Mouse (Mus musculus) spleen, postnatal 36 days (tissue): ENCODE measurements around the gene Tcam1.

Experiments used
- DNase-seq, 2 experiments: peaks; one replicate each; pipeline ENCODE4 v3.0.0; 2022; ENCODE audit warnings: low spot score in 2 of 2, mixed read lengths in 1 of 2

Tcam1 gene

DNA sequence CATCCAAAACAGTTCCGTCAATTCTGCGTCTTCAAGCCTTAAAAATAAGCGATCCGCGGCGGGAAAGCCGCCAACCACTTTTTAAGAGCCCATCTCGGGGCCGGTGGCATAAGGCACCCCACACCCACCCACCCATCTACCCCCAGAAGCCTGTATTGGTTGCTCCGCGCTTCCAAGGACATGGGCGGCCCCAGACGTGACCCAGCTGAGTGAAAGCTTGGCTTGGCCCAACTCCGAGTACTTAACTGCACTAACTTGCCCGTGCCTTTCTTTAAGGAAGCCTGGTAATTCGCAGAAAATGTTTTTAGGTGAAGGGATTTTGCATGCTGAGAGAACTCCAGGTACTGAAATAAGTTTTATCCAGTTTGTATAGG lies 3.2 kb upstream of the Tcam1 start:
- no peak for DNase-seq

GRCm38 (mm10) chr11:106273811-106274210 lies 2.7 kb upstream of the Tcam1 start:
- no peak for DNase-seq

DNA sequence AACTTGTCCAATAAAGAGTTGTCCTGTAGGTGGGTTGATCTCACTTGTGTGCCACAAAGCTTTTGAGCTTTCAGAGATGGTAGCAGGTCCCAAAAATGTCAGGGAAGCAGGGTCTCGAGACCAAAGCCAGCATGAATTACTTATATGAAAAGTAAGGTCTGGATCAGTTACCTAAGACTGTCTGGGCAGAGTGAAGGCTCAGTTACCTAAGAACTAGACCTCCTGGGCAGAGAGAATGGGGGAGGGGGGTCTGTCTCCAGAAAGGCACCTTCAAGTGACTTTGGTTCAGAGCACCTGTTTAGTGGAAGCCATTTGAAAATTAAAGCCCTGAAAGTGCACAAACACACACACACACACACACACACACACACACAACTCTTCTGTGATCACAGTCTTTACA lies 2.1 kb upstream of the Tcam1 start:
- no peak for DNase-seq

- DNase-seq = no peak
These were observed 1.5 kb upstream of the Tcam1 start for GRCm38 (mm10) chr11:106274971-106275411.

DNA sequence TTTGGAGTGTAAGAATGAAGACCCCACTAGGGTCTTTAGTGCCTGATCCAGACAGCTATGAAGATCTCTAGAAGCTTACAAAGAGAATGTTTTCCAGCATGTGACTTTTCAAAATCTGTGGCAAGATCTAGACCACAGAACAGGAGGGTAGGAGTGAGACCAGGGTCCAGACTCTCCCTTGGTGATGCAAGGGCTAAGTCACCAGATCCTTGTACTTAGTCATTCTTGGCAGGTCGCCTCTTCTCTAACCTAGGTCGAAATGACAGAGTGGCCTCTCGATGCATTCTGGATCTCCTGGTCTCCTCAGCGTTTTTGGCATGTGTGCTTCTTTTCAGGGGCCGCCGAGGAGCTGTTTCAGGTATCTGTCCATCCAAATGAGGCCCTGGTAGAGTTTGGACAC lies 6.0 kb downstream of the Tcam1 start:
- no peak for DNase-seq

- DNase-seq = no peak
These were observed 6.9 kb downstream of the Tcam1 start for GRCm38 (mm10) chr11:106283371-106283770.

GRCm38 (mm10) chr11:106284126-106284525 lies 7.7 kb downstream of the Tcam1 start:
- no peak for DNase-seq

GRCm38 (mm10) chr11:106286206-106286605 lies 9.7 kb downstream of the Tcam1 start:
- DNase-seq = no peak

DNA sequence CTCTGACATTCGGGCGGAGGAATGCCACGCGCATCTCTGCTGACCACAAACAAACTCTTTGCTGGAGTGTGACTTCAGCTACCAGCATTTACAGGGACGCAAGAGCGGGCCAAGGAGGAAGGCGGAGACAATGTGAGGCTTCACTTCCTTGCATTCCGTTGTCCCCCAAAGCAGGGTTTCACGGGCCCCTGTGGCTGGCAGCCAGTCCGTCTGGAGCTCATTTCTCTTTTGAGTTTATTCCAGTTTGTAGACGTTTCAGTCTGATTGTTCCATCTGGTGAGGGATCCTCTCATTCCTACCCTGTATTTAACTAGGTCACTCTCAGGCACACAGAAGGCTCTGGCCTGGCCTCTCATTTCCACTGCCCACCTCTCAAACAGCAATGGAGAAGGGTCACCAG lies 10.5 kb downstream of the Tcam1 start:
- no peak for DNase-seq

DNA sequence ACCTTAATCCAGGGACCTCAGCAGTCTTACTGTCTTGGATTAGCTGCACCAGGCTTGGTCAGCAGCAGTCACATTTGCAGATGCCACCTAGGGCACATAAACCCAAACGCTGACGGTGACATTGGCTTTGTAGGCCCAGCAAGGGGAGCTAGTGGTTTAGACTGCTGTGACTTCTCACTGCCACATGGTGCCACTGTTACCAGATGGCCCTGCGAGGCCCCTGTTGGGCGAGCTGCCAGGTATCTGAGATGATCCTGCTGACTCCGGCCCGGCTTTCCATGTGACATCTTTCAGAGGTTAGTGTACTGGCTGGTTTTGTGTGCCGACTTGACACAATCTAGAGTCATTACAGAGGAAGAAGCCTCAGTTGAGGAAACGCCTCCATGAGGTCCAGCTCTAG lies 12.9 kb downstream of the Tcam1 start:
- DNase-seq = peak in 1 of 2 experiments; percentile 52

DNA sequence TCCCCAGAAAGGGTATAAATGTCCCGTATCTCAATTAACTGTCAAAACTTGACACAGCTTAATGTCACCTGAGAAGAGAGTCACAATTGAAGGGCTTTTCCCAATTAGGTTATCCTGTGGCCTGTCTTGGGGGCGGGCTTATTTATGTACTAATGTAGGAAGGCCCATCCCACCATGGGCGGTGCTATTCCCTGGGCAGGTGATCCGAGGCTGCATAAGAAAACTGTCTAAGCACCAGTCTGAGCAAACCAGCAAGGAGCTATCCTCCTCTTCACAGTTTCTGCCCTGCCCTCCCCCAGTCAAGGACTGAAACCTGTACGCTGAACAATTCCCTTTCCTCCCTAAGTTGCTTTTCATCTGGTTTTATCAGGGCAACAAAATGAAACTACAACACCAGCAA lies 13.9 kb downstream of the Tcam1 start:
- no peak for DNase-seq

- no peak for DNase-seq
These were observed 15.4 kb downstream of the Tcam1 start for GRCm38 (mm10) chr11:106291861-106292260.

GRCm38 (mm10) chr11:106301765-106302164 lies 25.3 kb downstream of the Tcam1 start, which contains the start of gene Gh:
Gene Gh (minus strand): TSS chr11:106301865.
- no peak for DNase-seq

- DNase-seq = peak; percentile 63 to 68
These were observed 26.2 kb downstream of the Tcam1 start for GRCm38 (mm10) chr11:106302634-106303033.

- peak; percentile 83 to 88 for DNase-seq
These were observed 29.0 kb downstream of the Tcam1 start for GRCm38 (mm10) chr11:106305348-106306064.

DNA sequence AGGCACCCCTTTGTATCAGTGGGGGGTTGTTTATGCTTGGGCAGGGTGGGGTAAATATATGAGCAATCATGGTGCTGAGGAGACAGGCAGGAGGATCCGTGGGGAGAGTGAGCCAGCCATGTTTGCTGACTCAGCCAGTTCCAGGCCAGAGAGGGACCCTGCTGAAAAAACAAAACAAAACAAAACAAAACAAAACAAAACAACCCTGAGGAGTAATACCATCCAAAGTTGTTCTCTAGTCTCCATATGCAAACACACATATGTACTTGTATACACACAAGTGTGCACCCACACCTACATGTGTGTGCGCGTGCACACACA lies 29.6 kb downstream of the Tcam1 start:
- DNase-seq = no peak

GRCm38 (mm10) chr11:106306758-106307157 lies 30.3 kb downstream of the Tcam1 start:
- DNase-seq = no peak

- no peak for DNase-seq
These were observed 31.0 kb downstream of the Tcam1 start for GRCm38 (mm10) chr11:106307432-106307831.

- DNase-seq = peak; percentile 95
These were observed 31.7 kb downstream of the Tcam1 start for GRCm38 (mm10) chr11:106308162-106308561.

DNA sequence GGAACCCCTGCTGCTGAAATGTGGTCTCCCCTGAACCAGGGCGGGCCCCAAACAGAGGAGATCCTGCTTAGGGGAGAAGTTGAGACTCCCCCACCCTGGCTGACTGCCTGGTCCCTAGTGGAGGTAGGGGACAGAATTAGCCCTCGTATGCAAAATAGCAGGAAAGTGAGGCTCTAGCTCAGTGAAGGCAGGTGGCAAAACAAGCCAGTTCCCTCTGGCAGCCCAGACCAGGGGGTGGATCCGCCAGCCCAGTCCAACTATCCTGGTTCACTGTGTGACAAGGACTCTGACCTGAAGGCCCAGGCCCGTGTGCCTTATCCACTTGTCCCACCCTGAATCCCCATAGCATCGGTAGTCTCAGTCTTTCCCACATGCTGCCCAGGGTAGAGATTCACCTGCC lies 33.7 kb downstream of the Tcam1 start:
- peak; percentile 91 to 93 for DNase-seq

DNA sequence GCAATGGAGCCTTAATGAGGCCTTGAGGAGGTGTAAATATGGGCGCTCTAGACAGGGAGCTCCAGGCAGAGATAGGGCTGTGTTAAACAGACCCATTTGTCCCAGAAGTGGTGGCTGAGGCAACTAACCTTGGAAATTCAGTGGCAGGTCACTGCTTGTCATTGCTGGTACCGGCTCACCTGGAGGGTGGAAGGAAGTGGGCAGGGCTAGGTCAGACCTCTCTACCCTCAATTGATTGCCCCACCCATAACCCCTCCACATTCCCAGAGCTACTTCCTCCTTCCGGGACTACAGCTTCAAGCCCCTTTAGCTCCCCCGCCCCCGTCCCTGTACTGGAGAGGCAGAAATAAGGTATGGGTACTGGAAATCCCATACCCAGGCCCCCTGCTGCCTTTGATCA lies 37.1 kb downstream of the Tcam1 start:
- DNase-seq = peak; percentile 88 to 89

GRCm38 (mm10) chr11:106314333-106314812 lies 37.9 kb downstream of the Tcam1 start, which contains the start of gene Cd79b:
Gene Cd79b (minus strand): TSS chr11:106314762.
- peak; percentile 94 to 95 for DNase-seq

DNA sequence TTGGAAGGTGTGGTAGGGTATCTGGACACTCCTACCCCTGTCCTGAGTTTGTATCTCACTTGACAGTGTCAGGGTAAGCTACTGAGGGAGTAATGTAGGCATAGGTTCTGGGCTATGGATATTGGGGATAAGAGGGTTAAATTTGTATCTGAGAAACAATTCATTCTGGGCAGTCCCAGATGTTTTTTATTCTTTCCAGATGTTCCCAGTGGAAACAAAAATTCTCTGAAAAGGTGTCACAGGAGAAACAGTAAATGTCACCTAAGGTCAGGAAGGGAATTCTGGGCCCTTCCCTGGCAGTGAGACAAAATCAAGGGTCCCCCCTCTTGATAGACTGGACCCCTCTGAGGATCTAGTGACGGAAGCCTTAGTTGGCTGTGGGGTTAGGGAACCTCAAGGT lies 39.9 kb downstream of the Tcam1 start:
- no peak for DNase-seq

DNA sequence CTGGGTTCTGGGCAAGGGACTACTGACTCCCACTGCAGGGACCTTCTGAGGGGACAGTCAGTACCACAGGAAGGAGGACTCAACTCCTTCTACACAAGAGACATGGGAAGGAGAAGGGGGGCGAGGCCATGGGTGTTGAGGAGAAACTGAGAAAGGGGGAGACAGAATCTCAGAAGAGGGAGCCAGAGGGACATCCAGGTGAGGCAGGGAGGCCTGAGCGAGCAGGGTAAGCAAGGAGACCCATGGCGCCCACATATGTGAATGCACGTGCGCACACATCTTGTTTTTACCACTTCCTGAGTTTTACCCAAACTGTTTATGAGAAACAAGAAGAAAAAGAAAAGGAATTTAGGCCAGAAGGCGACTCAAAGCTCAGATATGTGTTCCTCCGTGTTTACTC lies 41.3 kb downstream of the Tcam1 start:
- peak in 1 of 2 experiments; percentile 47 for DNase-seq
